Mouse (Mus musculus) right cerebral cortex, adult 18-20 months (tissue): Measurements from ENCODE around the gene Ercc6l.
"Not testable (repeated sequence)": the region's sequence is repeated elsewhere in the genome, so short reads cannot be mapped to it uniquely, and the experiment has no call there.

Source experiments
- DNase-seq: peaks from one replicate; pipeline ENCODE4 v3.0.0; 2022; ENCODE audit warnings: mixed read lengths

Gene Ercc6l

DNA sequence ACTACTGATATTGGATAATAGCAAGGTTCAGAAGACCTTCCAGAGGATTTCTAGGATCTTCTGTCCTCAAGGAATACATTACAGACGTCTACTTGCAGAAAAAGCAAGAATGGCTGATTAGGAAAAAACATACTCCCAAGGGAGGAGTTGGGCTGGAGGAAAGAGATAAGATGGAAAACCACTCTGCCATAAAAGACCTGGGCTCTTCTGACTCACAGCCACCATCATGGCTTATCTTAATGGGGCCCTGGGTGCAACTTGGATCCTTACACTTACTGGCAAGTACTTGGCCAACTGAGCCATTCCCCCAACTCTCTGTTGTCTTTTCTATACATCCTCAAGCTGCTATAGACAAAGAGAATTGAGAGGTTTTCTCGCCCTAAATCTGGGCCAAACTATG is 53.1 kb downstream of the Ercc6l start:
- not testable (repeated sequence) for DNase-seq

DNA sequence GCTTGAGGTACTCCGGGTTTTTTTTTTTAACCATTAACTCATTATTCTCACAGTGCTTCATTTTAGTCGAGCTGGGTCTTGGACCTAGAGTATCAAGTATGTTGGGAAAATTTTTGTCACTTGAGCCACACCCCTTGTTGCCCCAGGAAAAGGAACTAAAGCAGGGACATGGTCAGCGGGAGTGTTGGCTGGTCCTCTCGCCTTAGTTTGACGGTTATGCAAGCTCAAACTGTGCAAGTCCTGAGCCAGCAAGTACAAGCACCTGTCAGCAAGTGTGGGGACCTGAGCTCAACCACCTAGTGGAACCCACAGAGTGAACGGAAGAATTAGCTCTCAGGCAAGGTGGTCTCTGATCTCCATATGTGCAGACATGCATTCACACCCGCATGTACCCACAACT is 55.0 kb downstream of the Ercc6l start:
- no peak for DNase-seq

DNA sequence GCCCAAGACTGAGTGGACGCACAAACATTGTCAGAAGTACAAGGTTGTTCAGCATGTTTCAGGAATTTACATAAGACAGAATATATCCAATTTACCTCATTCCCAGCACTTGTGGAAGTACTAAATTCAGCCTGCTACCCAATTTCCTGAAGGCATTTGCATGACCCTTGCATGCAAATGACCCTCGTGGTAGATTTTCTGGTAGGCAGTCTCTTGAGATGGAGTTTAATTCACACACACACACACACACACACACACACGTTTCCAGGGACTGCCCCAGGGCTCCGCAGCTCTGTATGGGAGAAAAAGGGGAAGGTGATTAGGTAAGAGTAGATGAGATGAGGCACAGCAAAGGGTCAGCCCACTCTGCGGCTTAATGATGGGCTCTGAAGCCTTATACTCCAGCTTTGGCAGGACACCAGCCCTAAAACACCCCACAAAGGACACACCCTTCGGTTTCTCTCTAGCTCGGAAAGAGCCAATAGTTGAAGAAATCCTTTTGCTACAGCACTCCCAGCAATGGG is 62.4 kb downstream of the Ercc6l start:
- no peak for DNase-seq
